Mouse (Mus musculus): Measurements from ENCODE around the gene Wdr90. TPM values are rescaled to one million over a fixed set of nuclear protein-coding genes. Genes with fewer than 3 reads are reported as not detected.
A peak's percentile ranks its signal among the peaks of the same experiment; 100 is the strongest.
"Not testable (repeated sequence)": the region's sequence is repeated elsewhere in the genome, so short reads cannot be mapped to it uniquely, and the experiment has no call there.

Gene Wdr90
- total RNA-seq, 2 experiments from 2014 or later, result 0.55 to 0.64 TPM

- DNase-seq (ENCODE audit: low spot score), result no peak
These were observed 16.7 kb upstream of the Wdr90 start for GRCm38 (mm10) chr17:25877741-25878610.

GRCm38 (mm10) chr17:25877025-25877424, 15.7 kb upstream of the Wdr90 start:
- DNase-seq (ENCODE audit: low spot score), result no peak

- DNase-seq (ENCODE audit: low spot score), result no peak
These were observed 15.1 kb upstream of the Wdr90 start for GRCm38 (mm10) chr17:25876347-25876915.

GRCm38 (mm10) chr17:25875171-25876136, 14.2 kb upstream of the Wdr90 start:
- DNase-seq (ENCODE audit: low spot score), result peak; percentile 87

- DNase-seq (ENCODE audit: low spot score), result peak; percentile 94
These were observed 13.4 kb upstream of the Wdr90 start, which contains the start of gene Mettl26 for GRCm38 (mm10) chr17:25874721-25875170. Gene Mettl26, plus strand, starts transcription at chr17:25875074.

- no peak for DNase-seq (ENCODE audit: low spot score)
These were observed 12.9 kb upstream of the Wdr90 start for GRCm38 (mm10) chr17:25874148-25874720.

GRCm38 (mm10) chr17:25873405-25874147, 12.3 kb upstream of the Wdr90 start:
- no peak for DNase-seq (ENCODE audit: low spot score)

- DNase-seq (ENCODE audit: low spot score), result no peak
These were observed 11.4 kb upstream of the Wdr90 start for GRCm38 (mm10) chr17:25872676-25873075.

- DNase-seq (ENCODE audit: low spot score), result not testable (repeated sequence)
These were observed 10.3 kb upstream of the Wdr90 start for GRCm38 (mm10) chr17:25871566-25871965.

- DNase-seq (ENCODE audit: low spot score), result no peak
These were observed 8.7 kb upstream of the Wdr90 start for GRCm38 (mm10) chr17:25869954-25870353.

- DNase-seq (ENCODE audit: low spot score), result no peak
These were observed 8.2 kb upstream of the Wdr90 start for GRCm38 (mm10) chr17:25869498-25869897.

GRCm38 (mm10) chr17:25868601-25869191, 7.4 kb upstream of the Wdr90 start, which contains the start of gene Mcrip2:
Gene Mcrip2, minus strand, starts transcription at chr17:25868764.
- DNase-seq (ENCODE audit: low spot score), result peak; percentile 93

- DNase-seq (ENCODE audit: low spot score), result peak; percentile 70
These were observed 6.7 kb upstream of the Wdr90 start for GRCm38 (mm10) chr17:25867836-25868600.

- DNase-seq (ENCODE audit: low spot score), result no peak
These were observed 6.2 kb upstream of the Wdr90 start for GRCm38 (mm10) chr17:25867509-25867835.

GRCm38 (mm10) chr17:25866172-25866571, 4.9 kb upstream of the Wdr90 start:
- no peak for DNase-seq (ENCODE audit: low spot score)

- no peak for DNase-seq (ENCODE audit: low spot score)
These were observed 4.0 kb upstream of the Wdr90 start for GRCm38 (mm10) chr17:25865288-25865687.

- DNase-seq (ENCODE audit: low spot score), result no peak
These were observed 3.0 kb upstream of the Wdr90 start for GRCm38 (mm10) chr17:25864311-25864710.

GRCm38 (mm10) chr17:25863681-25864080, 2.4 kb upstream of the Wdr90 start:
- DNase-seq (ENCODE audit: low spot score), result no peak
